Mouse (Mus musculus): ENCODE data around the gene Car10. TPM values are rescaled to one million over a fixed set of nuclear protein-coding genes. Genes with fewer than 3 reads are reported as not detected.

The Car10 gene
- polyA plus RNA-seq, 1 experiment from 2014 or later, result 1.7 TPM

DNA sequence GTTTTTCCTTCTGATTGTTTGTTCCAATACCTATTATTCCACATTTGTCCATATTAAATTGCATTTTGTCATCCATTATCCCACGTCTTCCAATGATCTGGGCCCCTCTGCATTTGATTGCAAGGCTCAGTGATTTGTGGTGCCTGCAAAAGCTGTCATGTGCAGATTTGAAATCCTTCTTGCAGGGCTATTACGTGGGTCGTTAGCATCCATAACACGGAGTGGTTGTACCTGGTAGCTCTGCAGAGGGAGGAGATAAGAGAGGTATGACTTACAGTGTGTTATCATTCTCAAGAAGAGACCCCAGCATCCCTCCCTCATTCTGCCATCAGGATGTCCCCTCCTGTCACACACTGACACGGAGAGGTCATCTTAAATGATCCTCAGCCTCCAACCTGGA, 451.1 kb downstream of the Car10 start:
- H3K9ac ChIP-seq (ENCODE audit: low read length), result no peak overlapping the region
- no peaks in the 10 kb centered on the region for H3K36me3 ChIP-seq (ENCODE audit: control insufficient read depth, insufficient read depth, low read length)
- DNase-seq (ENCODE audit: low spot score, missing footprints), result peak; percentile 81
- peak; percentile 9; the same call in 1 of the 2 replicates for ATAC-seq (ENCODE audit: low FRiP score)
- 62% methylated on average over 5 of the region's 5 CpGs for WGBS
- H3K27me3 ChIP-seq (ENCODE audit: control insufficient read depth, insufficient read depth, low read length), result no peaks in the 10 kb centered on the region
- no peaks in the 10 kb centered on the region for H3K9me3 ChIP-seq (ENCODE audit: control insufficient read depth, low read length)
- no peak overlapping the region for H3K4me3 ChIP-seq (ENCODE audit: low read depth, low read length)
- no peaks in the 10 kb centered on the region for H3K4me1 ChIP-seq (ENCODE audit: control insufficient read depth, insufficient read depth, low read length)
- H3K27ac ChIP-seq (ENCODE audit: low read depth, low read length), result no peak overlapping the region
- no peak overlapping the region for H3K4me2 ChIP-seq

DNA sequence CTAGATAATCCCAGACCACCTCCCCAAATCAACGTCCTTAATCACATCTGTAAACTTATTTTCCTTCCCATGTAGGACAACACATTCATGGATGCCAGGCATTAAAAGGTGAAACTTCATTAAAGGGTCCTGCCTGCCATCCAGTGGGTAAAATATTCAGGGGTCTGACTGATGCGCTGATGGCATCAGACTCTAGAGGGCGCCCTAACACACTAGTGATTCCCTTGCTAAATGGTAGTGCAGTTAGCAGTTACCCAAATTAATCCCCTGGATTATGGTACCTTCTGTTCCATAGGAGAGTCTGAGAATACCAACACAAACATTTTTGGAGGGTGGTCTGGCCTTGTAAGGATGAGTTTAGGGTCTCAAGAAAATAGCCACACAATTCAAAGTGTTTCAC, 453.1 kb downstream of the Car10 start:
- Histone ChIP-seq H3K27ac (ENCODE audit: low read depth, low read length) (no peak overlapping the region), H3K36me3 (ENCODE audit: control insufficient read depth, insufficient read depth, low read length) (no peaks in the 10 kb centered on the region)
- WGBS, result 8% methylated on average over 3 of the region's 3 CpGs

DNA sequence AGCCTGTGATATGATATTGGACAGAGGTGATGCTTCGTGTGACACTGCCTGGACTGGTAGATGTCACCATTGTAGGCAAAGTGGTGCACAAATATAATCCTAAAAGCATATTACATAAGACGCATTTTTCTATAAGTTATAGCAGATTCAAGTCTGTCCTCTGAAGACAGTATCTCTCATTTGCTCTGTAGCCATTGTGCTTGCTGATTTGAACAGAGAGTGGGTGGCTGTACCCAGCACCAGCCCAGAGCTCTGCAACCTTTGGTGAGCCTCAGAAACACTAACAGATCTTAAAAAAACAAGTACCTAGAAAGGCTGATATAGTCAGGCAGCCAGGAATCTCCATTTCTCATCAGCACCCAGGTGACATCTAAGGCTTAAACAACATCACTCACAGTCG, 461.3 kb downstream of the Car10 start:
- Histone ChIP-seq H3K27me3 (ENCODE audit: control insufficient read depth, insufficient read depth, low read length) (no peaks in the 10 kb centered on the region), H3K9me3 (ENCODE audit: control insufficient read depth, low read length) (no peaks in the 10 kb centered on the region)

More for the DNA sequence above, 453.1 kb downstream of the Car10 start:
- Histone ChIP-seq H3K4me1 (ENCODE audit: control insufficient read depth, insufficient read depth, low read length) (no peaks in the 10 kb centered on the region), H3K4me2 (no peak overlapping the region), H3K27me3 (ENCODE audit: control insufficient read depth, insufficient read depth, low read length) (no peaks in the 10 kb centered on the region), H3K9me3 (ENCODE audit: control insufficient read depth, low read length) (no peaks in the 10 kb centered on the region), H3K9ac (ENCODE audit: low read length) (no peak overlapping the region), H3K4me3 (ENCODE audit: low read depth, low read length) (no peak overlapping the region)
- ATAC-seq (ENCODE audit: low FRiP score), result no peak; the same call in 1 of the 2 replicates
- peak; percentile 90 for DNase-seq (ENCODE audit: low spot score, missing footprints)

DNA sequence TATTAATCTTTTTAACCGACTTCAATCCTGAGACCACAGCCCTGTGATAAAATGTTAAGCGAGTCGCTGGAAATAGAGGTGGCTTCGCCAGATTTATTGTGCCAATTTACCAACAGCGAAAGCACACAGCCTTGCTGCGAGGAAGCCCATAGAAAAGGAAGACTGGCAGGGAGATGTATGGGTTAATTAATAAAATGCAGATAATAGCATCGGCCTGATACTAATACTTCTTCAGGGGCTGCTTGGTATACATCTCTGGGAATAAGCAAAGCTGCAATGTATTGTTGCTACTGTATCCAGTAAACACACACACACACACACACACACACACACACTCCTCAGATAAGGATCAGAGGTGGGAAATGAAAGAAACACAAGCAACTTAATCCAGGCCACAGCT, 462.7 kb downstream of the Car10 start:
- WGBS, result 82% methylated on average over 7 of the region's 7 CpGs
- Histone ChIP-seq H3K27me3 (ENCODE audit: control insufficient read depth, insufficient read depth, low read length) (no peaks in the 10 kb centered on the region), H3K4me1 (ENCODE audit: control insufficient read depth, insufficient read depth, low read length) (no peaks in the 10 kb centered on the region), H3K4me2 (no peak overlapping the region), H3K27ac (ENCODE audit: low read depth, low read length) (no peak overlapping the region), H3K4me3 (ENCODE audit: low read depth, low read length) (no peak overlapping the region), H3K36me3 (ENCODE audit: control insufficient read depth, insufficient read depth, low read length) (no peaks in the 10 kb centered on the region), H3K9ac (ENCODE audit: low read length) (no peak overlapping the region), H3K9me3 (ENCODE audit: control insufficient read depth, low read length) (no peaks in the 10 kb centered on the region)
- DNase-seq (ENCODE audit: low spot score, missing footprints), result no peak
- ATAC-seq (ENCODE audit: low FRiP score), result no peak

More for the DNA sequence above, 461.3 kb downstream of the Car10 start:
- Histone ChIP-seq H3K4me3 (ENCODE audit: low read depth, low read length) (no peak overlapping the region), H3K36me3 (ENCODE audit: control insufficient read depth, insufficient read depth, low read length) (no peaks in the 10 kb centered on the region), H3K4me1 (ENCODE audit: control insufficient read depth, insufficient read depth, low read length) (no peaks in the 10 kb centered on the region), H3K4me2 (no peak overlapping the region), H3K9ac (ENCODE audit: low read length) (no peak overlapping the region), H3K27ac (ENCODE audit: low read depth, low read length) (no peak overlapping the region)
- 87% methylated on average over 3 of the region's 3 CpGs for WGBS
- DNase-seq (ENCODE audit: low spot score, missing footprints) (peak; percentile 79), ATAC-seq (ENCODE audit: low FRiP score) (no peak)

DNA sequence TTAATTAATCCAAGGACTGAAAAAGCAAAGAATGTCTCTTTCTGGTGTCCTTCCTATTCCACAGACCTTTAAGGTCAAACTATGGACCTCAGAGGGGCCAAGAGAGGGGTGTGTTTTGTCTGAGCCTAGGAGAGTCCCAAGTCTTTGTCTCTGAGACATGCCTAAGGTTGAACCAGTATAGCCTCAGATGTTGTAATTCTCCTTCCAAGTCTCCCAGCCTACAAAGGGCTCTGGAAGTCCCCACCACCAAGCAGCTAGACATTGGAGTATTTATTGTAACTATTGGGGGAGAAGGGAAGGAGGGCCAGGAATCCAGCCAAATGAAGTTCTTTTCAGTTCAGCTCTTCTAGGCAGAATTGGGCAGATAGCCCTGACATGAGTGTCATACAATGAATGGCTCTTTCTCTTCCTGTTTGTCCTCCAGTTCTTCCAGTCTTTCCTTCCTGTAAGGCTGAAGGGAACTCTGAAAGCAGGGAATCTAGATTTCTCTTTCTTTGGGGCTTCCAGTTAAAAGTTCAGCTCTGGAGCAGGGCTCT, 464.6 kb downstream of the Car10 start:
- no peaks in the 10 kb centered on the region for H3K27me3 ChIP-seq (ENCODE audit: control insufficient read depth, insufficient read depth, low read length)
- ATAC-seq (ENCODE audit: low FRiP score) (no peak), DNase-seq (ENCODE audit: low spot score, missing footprints) (peak; percentile 10)
- H3K4me3 ChIP-seq (ENCODE audit: low read depth, low read length), result no peak overlapping the region
- no peaks in the 10 kb centered on the region for H3K4me1 ChIP-seq (ENCODE audit: control insufficient read depth, insufficient read depth, low read length)
- no peaks in the 10 kb centered on the region for H3K36me3 ChIP-seq (ENCODE audit: control insufficient read depth, insufficient read depth, low read length)
- no peak overlapping the region for H3K27ac ChIP-seq (ENCODE audit: low read depth, low read length)
- no peak overlapping the region for H3K9ac ChIP-seq (ENCODE audit: low read length)
- no peaks in the 10 kb centered on the region for H3K9me3 ChIP-seq (ENCODE audit: control insufficient read depth, low read length)
- no peak overlapping the region for H3K4me2 ChIP-seq

DNA sequence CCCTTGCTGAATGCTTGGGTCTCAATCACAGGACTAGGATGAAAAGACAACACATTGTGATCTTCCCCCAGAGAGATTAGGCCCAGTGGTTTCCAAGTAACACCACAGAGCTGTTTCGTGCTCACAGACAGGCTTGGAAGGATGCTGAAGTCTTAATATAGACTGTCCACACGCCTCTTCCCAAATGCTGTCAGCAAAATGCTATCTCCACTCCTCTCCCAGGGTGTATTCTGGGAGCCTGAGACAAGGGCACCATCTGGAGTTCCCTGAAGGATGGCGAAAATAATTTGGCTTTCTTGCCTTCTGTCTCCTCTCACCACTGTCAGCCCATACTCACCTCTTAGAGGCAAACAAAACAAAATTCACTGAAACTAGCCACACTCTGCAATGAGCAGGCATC, 467.9 kb downstream of the Car10 start:
- DNase-seq (ENCODE audit: low spot score, missing footprints) (peak; percentile 21), ATAC-seq (ENCODE audit: low FRiP score) (no peak)
- H3K9ac ChIP-seq (ENCODE audit: low read length), result no peak overlapping the region
- no peak overlapping the region for H3K4me3 ChIP-seq (ENCODE audit: low read depth, low read length)
- 85% methylated on average over 3 of the region's 3 CpGs for WGBS
- H3K4me1 ChIP-seq (ENCODE audit: control insufficient read depth, insufficient read depth, low read length), result no peaks in the 10 kb centered on the region
- no peaks in the 10 kb centered on the region for H3K36me3 ChIP-seq (ENCODE audit: control insufficient read depth, insufficient read depth, low read length)
- no peaks in the 10 kb centered on the region for H3K9me3 ChIP-seq (ENCODE audit: control insufficient read depth, low read length)
- no peaks in the 10 kb centered on the region for H3K27me3 ChIP-seq (ENCODE audit: control insufficient read depth, insufficient read depth, low read length)
- H3K27ac ChIP-seq (ENCODE audit: low read depth, low read length), result no peak overlapping the region
- no peak overlapping the region for H3K4me2 ChIP-seq

DNA sequence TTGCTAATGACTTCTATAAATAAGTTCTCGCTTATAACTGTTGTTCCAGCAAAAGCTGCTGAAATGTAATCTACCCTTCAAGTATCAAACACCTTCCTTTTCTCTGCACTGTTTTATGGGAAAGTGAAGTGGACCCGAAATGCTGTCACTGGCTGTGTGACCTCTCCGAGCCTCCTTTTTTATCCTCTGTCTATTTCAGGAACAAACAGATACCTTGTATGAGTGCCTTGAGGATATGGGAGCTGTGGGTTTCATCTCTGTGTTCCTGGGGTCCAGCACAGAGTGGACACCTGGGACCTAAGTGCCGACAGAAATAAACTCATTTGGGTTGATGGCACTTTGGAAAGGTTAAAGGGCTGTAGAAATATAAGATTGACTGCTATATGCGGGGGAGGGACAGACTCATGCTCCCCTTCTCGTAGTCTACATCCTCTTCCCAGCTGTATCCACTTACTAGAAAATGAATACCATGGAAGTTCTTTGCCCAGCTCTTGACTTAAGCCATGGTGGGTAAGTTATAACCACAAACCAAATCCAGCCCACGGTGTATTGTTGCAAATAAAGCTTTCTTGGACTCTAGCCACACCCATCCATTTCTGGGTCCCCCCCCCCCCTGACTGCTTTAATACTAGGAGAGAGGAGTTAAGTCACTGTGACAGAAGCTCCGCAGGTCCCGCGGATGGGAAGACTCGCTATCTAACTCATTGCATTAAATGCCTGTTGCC, 474.3 kb downstream of the Car10 start:
- 85% methylated on average over 11 of the region's 11 CpGs for WGBS
- DNase-seq (ENCODE audit: low spot score, missing footprints) (no peak), ATAC-seq (ENCODE audit: low FRiP score) (no peak)
- Histone ChIP-seq H3K36me3 (ENCODE audit: control insufficient read depth, insufficient read depth, low read length) (no peaks in the 10 kb centered on the region), H3K9me3 (ENCODE audit: control insufficient read depth, low read length) (no peaks in the 10 kb centered on the region), H3K4me1 (ENCODE audit: control insufficient read depth, insufficient read depth, low read length) (no peaks in the 10 kb centered on the region), H3K4me3 (ENCODE audit: low read depth, low read length) (no peak overlapping the region), H3K27ac (ENCODE audit: low read depth, low read length) (no peak overlapping the region), H3K27me3 (ENCODE audit: control insufficient read depth, insufficient read depth, low read length) (no peaks in the 10 kb centered on the region), H3K9ac (ENCODE audit: low read length) (no peak overlapping the region), H3K4me2 (no peak overlapping the region)

DNA sequence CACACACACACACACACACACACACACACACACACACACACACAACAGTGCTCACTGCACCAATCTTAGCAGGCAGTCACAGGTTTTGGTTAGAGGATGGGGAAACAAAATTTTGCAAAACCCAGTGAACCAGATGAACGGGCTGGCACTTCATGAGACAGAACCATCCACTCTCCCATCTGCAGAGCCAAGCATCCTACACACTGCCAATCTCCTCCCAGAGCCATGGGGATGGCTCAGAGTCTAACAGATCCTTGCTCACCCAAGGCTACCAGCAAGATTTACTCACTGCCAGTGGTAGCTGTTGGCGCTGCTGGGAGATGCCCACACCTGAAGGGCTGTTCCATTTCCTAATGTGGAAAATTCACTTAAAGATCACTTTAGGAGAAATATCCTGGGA, 479.6 kb downstream of the Car10 start:
- Histone ChIP-seq H3K27ac (ENCODE audit: low read depth, low read length) (no peak overlapping the region), H3K27me3 (ENCODE audit: control insufficient read depth, insufficient read depth, low read length) (no peaks in the 10 kb centered on the region), H3K4me3 (ENCODE audit: low read depth, low read length) (no peak overlapping the region), H3K36me3 (ENCODE audit: control insufficient read depth, insufficient read depth, low read length) (no peaks in the 10 kb centered on the region), H3K9me3 (ENCODE audit: control insufficient read depth, low read length) (no peaks in the 10 kb centered on the region), H3K9ac (ENCODE audit: low read length) (no peak overlapping the region), H3K4me1 (ENCODE audit: control insufficient read depth, insufficient read depth, low read length) (no peaks in the 10 kb centered on the region), H3K4me2 (no peak overlapping the region)
- WGBS, result 94% methylated on average over 2 of the region's 2 CpGs
- DNase-seq (ENCODE audit: low spot score, missing footprints) (no peak), ATAC-seq (ENCODE audit: low FRiP score) (no peak)

DNA sequence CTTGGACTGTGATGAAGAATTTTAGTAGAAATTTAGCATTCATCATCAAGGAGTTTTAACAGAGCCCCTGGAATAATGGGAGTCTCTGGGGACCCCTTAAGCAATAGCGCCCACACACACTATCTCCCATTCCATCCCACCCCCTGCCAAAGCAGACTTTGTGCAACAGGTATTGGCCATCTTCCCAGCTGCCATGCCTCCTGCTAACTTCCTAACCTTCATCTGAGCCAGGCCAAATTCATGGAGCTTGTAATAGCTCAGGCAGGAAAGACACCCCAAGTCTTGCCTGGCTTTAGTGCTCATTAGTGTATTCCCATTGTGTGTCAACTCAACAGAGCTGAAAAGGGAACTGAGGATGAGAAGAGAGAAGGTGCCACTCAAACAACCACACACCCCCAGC, 481.8 kb downstream of the Car10 start:
- WGBS, result 100% methylated on average over 1 of the region's 1 CpGs
- ATAC-seq (ENCODE audit: low FRiP score), result no peak
- Histone ChIP-seq H3K4me2 (no peak overlapping the region), H3K27me3 (ENCODE audit: control insufficient read depth, insufficient read depth, low read length) (no peaks in the 10 kb centered on the region), H3K4me1 (ENCODE audit: control insufficient read depth, insufficient read depth, low read length) (no peaks in the 10 kb centered on the region), H3K9me3 (ENCODE audit: control insufficient read depth, low read length) (no peaks in the 10 kb centered on the region), H3K4me3 (ENCODE audit: low read depth, low read length) (no peak overlapping the region), H3K9ac (ENCODE audit: low read length) (no peak overlapping the region), H3K36me3 (ENCODE audit: control insufficient read depth, insufficient read depth, low read length) (no peaks in the 10 kb centered on the region), H3K27ac (ENCODE audit: low read depth, low read length) (no peak overlapping the region)
- no peak for DNase-seq (ENCODE audit: low spot score, missing footprints)
